Mouse (Mus musculus): ENCODE data around the gene Gtdc1.

- no peak for TF ChIP-seq TAL1 (conservative IDR thresholded peaks at IDR 0.05; ENCODE audit: low read depth, low read length)
- no peak for TF ChIP-seq GATA1 (IDR thresholded peaks at IDR 0.05; ENCODE audit: borderline replicate concordance, low read length)
Observed at GRCm38 (mm10) chr2:44965834-44966555, 38.5 kb upstream of the Gtdc1 start.

Measured in G1E (cell line).